Mouse (Mus musculus): Measurements from ENCODE around the gene Cdkn3. TPM values are rescaled to one million over a fixed set of nuclear protein-coding genes. Genes with fewer than 3 reads are reported as not detected.
"Not testable (repeated sequence)": the region's sequence is repeated elsewhere in the genome, so short reads cannot be mapped to it uniquely, and the experiment has no call there.

Gene Cdkn3
- polyA plus RNA-seq, 1 experiment from 2014 or later: 48.1 TPM

GRCm38 (mm10) chr14:46815640-46816039 is 55.3 kb downstream of the Cdkn3 start:
- Histone ChIP-seq H3K36me3 (ENCODE audit: control insufficient read depth, insufficient read depth, low read length) (peaks cover 49% of the 10 kb centered on the region), H3K4me3 (ENCODE audit: low read length) (no peak overlapping the region), H3K4me2 (replicated peaks; ENCODE audit: low read depth, low read length) (no peak overlapping the region), H3K4me1 (ENCODE audit: control insufficient read depth, insufficient read depth, low read length) (peaks cover 4% of the 10 kb centered on the region), H3K9me3 (ENCODE audit: control insufficient read depth, low read length) (no peaks in the 10 kb centered on the region), H3K9ac (ENCODE audit: low read depth, low read length) (no peak overlapping the region), H3K27me3 (ENCODE audit: control insufficient read depth, insufficient read depth, low read length) (no peaks in the 10 kb centered on the region), H3K27ac (ENCODE audit: low read depth, low read length) (no peak overlapping the region)
- WGBS: 82% methylated on average over 6 of the region's 6 CpGs
- no peak for ATAC-seq (ENCODE audit: low FRiP score, low TSS enrichment)

GRCm38 (mm10) chr14:46816916-46817622 is 56.7 kb downstream of the Cdkn3 start:
- Histone ChIP-seq H3K4me2 (replicated peaks; ENCODE audit: low read depth, low read length) (no peak overlapping the region), H3K9ac (ENCODE audit: low read depth, low read length) (no peak overlapping the region), H3K4me1 (ENCODE audit: control insufficient read depth, insufficient read depth, low read length) (peaks cover 7% of the 10 kb centered on the region), H3K27ac (ENCODE audit: low read depth, low read length) (no peak overlapping the region), H3K27me3 (ENCODE audit: control insufficient read depth, insufficient read depth, low read length) (no peaks in the 10 kb centered on the region), H3K36me3 (ENCODE audit: control insufficient read depth, insufficient read depth, low read length) (peaks cover 36% of the 10 kb centered on the region), H3K9me3 (ENCODE audit: control insufficient read depth, low read length) (no peaks in the 10 kb centered on the region), H3K4me3 (ENCODE audit: low read length) (no peak overlapping the region)
- no peak for ATAC-seq (ENCODE audit: low FRiP score, low TSS enrichment)
- 95% methylated on average over 8 of the region's 8 CpGs for WGBS

GRCm38 (mm10) chr14:46818743-46819142 is 58.4 kb downstream of the Cdkn3 start:
- 74% methylated on average over 7 of the region's 7 CpGs for WGBS
- Histone ChIP-seq H3K9me3 (ENCODE audit: control insufficient read depth, low read length) (no peaks in the 10 kb centered on the region), H3K36me3 (ENCODE audit: control insufficient read depth, insufficient read depth, low read length) (peaks cover 25% of the 10 kb centered on the region), H3K9ac (ENCODE audit: low read depth, low read length) (no peak overlapping the region), H3K4me3 (ENCODE audit: low read length) (no peak overlapping the region), H3K27me3 (ENCODE audit: control insufficient read depth, insufficient read depth, low read length) (no peaks in the 10 kb centered on the region), H3K27ac (ENCODE audit: low read depth, low read length) (no peak overlapping the region), H3K4me2 (replicated peaks; ENCODE audit: low read depth, low read length) (no peak overlapping the region), H3K4me1 (ENCODE audit: control insufficient read depth, insufficient read depth, low read length) (peaks cover 7% of the 10 kb centered on the region)
- no peak for ATAC-seq (ENCODE audit: low FRiP score, low TSS enrichment)

- H3K4me3 ChIP-seq (ENCODE audit: low read length); H3K4me2 ChIP-seq (replicated peaks; ENCODE audit: low read depth, low read length); H3K27ac ChIP-seq (ENCODE audit: low read depth, low read length); H3K9ac ChIP-seq (ENCODE audit: low read depth, low read length); H3K4me1 ChIP-seq (ENCODE audit: control insufficient read depth, insufficient read depth, low read length); ATAC-seq (ENCODE audit: low FRiP score, low TSS enrichment); H3K27me3 ChIP-seq (ENCODE audit: control insufficient read depth, insufficient read depth, low read length); H3K9me3 ChIP-seq (ENCODE audit: control insufficient read depth, low read length): not testable (repeated sequence)
- H3K36me3 ChIP-seq (ENCODE audit: control insufficient read depth, insufficient read depth, low read length): peaks cover 16% of the 10 kb centered on the region
- WGBS: 74% methylated on average over 5 of the region's 6 CpGs
Measured at GRCm38 (mm10) chr14:46819961-46820360, 59.6 kb downstream of the Cdkn3 start.

Other genes with a start within 250 kb of the Cdkn3 start
- gene Cnih1, start 27.9 kb downstream of the Cdkn3 start, polyA plus RNA-seq (2014; fragmentation: Nextera tagmentation; extraction: Ambion mirVana): 206 and 209 TPM in 2 replicates
- 53.8 and 89.9 TPM in 2 replicates for gene Gmfb, start 61.7 kb downstream of the Cdkn3 start, polyA plus RNA-seq (2014; fragmentation: Nextera tagmentation; extraction: Ambion mirVana)
- gene Cgrrf1, start 71.6 kb downstream of the Cdkn3 start, polyA plus RNA-seq (2014; fragmentation: Nextera tagmentation; extraction: Ambion mirVana): 30.6 and 38.6 TPM in 2 replicates
- gene Samd4, start 122.3 kb downstream of the Cdkn3 start, polyA plus RNA-seq (2014; fragmentation: Nextera tagmentation; extraction: Ambion mirVana): 2.6 and 2.9 TPM in 2 replicates